Mouse (Mus musculus): ENCODE results near the gene Cbx5. TPM values are rescaled to one million over a fixed set of nuclear protein-coding genes. Genes with fewer than 3 reads are reported as not detected.
"Not testable (repeated sequence)": the region's sequence is repeated elsewhere in the genome, so short reads cannot be mapped to it uniquely, and the experiment has no call there.

Cbx5 gene
- polyA plus RNA-seq, 1 experiment from 2014 or later = 233 TPM

- peaks cover 49% of the 10 kb centered on the region for H3K36me3 ChIP-seq (replicated peaks)
- 88% methylated on average over 28 of the region's 28 CpGs for WGBS
- H3K27me3 ChIP-seq = no peaks in the 10 kb centered on the region
- peak overlapping the region; percentile 50; the same call in 1 of the 2 replicates for H3K27ac ChIP-seq
- H3K9ac ChIP-seq = no peak overlapping the region
- no peak overlapping the region for H3K4me2 ChIP-seq
- peak; percentile 23; the same call in 1 of the 2 replicates for ATAC-seq (ENCODE audit: low FRiP score)
- no peak overlapping the region for H3K4me3 ChIP-seq (replicated peaks)
- no peaks in the 10 kb centered on the region for H3K9me3 ChIP-seq
- H3K4me1 ChIP-seq = peaks cover 18% of the 10 kb centered on the region
Measured at GRCm38 (mm10) chr15:103248401-103249313, 9.0 kb upstream of the Cbx5 start.

DNA sequence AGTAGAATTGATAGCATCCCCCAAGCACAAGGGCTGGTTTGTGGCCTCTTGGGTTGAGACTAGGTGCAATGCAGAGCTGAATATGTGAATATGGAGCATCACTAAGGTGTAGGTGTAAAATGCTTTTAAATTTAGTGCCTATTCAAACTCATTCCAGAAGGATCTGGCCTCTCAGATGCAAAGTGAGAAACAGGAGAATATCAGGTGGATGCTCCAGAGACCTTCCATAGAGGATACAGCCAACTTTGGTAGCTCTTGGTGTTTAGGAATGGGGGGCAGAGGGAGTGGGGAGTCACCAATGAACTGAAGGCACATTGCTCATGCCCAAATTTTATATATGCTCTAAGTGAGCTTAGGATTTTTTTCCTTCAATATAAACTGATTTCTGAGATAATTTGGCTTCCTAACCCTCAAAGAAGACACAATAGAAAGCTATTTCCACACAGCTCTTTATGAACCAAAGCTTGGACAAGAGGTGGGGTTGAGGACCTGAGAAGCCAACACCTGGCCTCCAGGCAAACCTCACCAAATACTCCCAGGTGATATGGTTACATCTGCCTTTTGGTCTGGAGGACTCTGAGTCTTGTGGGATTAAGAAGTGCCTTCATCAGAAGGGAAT lies 8.3 kb upstream of the Cbx5 start:
- Histone ChIP-seq H3K27ac (0 out of 2 replicates have a peak overlapping the region, but pooled peaks have one; percentile 42), H3K27me3 (no peaks in the 10 kb centered on the region), H3K36me3 (replicated peaks) (peaks cover 57% of the 10 kb centered on the region), H3K4me3 (replicated peaks) (no peak overlapping the region), H3K4me1 (peaks cover 26% of the 10 kb centered on the region), H3K4me2 (no peak overlapping the region), H3K9ac (no peak overlapping the region), H3K9me3 (no peaks in the 10 kb centered on the region)
- no peak for ATAC-seq (ENCODE audit: low FRiP score)

- ATAC-seq (ENCODE audit: low FRiP score) = no peak
- Histone ChIP-seq H3K27me3 (no peaks in the 10 kb centered on the region), H3K4me1 (peaks cover 32% of the 10 kb centered on the region), H3K9ac (no peak overlapping the region), H3K36me3 (replicated peaks) (peaks cover 63% of the 10 kb centered on the region), H3K4me2 (no peak overlapping the region), H3K4me3 (replicated peaks) (no peak overlapping the region), H3K27ac (no peak overlapping the region), H3K9me3 (no peaks in the 10 kb centered on the region)
- 92% methylated on average over 9 of the region's 9 CpGs for WGBS
Measured at GRCm38 (mm10) chr15:103247078-103247781, 7.6 kb upstream of the Cbx5 start.

DNA sequence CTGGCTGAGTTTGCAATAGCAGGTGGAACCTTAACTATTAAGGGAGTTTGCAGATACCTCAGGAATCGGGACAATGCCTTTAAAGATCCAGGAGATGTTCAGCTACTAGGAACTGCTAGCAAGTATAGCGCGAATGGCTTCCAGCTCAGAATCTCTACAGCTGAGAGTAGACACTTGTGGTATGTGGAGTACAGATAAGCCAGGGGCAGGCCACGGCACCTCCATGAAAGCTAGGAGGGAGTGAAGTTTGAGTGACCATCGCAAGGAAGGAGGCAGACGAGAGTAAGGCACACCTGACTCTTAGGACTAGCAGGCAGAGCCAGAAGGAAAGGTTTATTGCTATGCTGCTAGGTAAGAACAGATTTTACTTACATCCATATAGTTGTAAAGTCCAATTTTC lies 6.0 kb upstream of the Cbx5 start:
- H3K36me3 ChIP-seq (replicated peaks) = peaks cover 73% of the 10 kb centered on the region
- no peak for ATAC-seq (ENCODE audit: low FRiP score)
- H3K9me3 ChIP-seq = no peaks in the 10 kb centered on the region
- H3K4me2 ChIP-seq = no peak overlapping the region
- 0 out of 2 replicates have a peak overlapping the region, but pooled peaks have one; percentile 1 for H3K9ac ChIP-seq
- no peak overlapping the region for H3K27ac ChIP-seq
- WGBS = 80% methylated on average over 6 of the region's 6 CpGs
- no peaks in the 10 kb centered on the region for H3K27me3 ChIP-seq
- peaks cover 39% of the 10 kb centered on the region for H3K4me1 ChIP-seq
- H3K4me3 ChIP-seq (replicated peaks) = no peak overlapping the region

- H3K27me3 ChIP-seq = no peaks in the 10 kb centered on the region
- H3K4me3 ChIP-seq (replicated peaks) = peak overlapping the region; percentile 62
- no peak for ATAC-seq (ENCODE audit: low FRiP score)
- H3K9me3 ChIP-seq = no peaks in the 10 kb centered on the region
- H3K36me3 ChIP-seq (replicated peaks) = peaks cover 57% of the 10 kb centered on the region
- 0 out of 2 replicates have a peak overlapping the region, but pooled peaks have one; percentile 31 for H3K27ac ChIP-seq
- WGBS = 80% methylated on average over 8 of the region's 8 CpGs
- H3K4me2 ChIP-seq = peak overlapping the region; percentile 92
- peaks cover 43% of the 10 kb centered on the region for H3K4me1 ChIP-seq
- H3K9ac ChIP-seq = peak overlapping the region; percentile 78
Measured at GRCm38 (mm10) chr15:103242885-103243284, 3.3 kb upstream of the Cbx5 start.

DNA sequence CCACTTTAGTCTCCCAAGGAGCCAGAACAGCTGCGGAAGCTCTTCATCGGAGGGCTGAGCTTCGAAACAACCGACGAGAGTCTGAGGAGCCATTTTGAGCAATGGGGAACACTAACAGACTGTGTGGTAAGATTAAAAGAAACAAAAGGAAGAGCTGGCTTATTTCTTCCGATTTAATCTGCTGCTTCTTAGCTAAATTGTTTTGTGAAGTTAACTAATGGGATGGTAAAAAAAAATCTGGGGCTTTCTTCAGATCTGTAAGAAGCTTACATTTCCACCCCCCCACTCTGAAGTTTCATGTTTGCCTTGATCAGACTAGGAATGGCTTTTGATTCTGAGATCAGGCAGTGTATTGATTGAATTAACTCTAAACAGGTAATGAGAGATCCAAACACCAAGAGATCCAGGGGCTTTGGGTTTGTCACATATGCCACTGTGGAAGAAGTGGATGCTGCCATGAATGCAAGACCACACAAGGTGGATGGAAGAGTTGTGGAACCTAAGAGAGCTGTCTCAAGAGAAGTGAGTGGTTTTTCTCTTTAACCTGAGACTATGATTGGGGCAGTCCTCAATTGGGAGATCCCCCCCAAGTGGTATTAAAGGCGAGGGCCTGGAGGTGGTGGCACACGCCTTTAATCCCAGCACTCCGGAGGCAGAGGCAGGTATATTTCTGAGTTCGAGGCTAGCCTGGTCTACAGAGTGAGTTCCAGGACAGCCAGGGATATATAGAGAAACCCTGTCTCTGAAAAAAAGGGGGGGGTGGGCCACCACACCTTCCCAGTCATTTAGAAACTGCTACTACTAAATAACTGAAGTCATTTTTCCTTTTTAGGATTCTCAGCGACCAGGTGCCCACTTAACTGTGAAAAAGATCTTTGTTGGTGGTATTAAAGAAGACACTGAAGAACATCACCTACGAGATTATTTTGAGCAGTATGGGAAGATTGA lies 1.7 kb upstream of the Cbx5 start:
- H3K27me3 ChIP-seq; H3K9me3 ChIP-seq; ATAC-seq (ENCODE audit: low FRiP score): not testable (repeated sequence)
- 11% methylated on average over 12 of the region's 12 CpGs for WGBS
- H3K4me3 ChIP-seq (replicated peaks) = peak overlapping the region; percentile 62
- peak overlapping the region; percentile 96 for H3K27ac ChIP-seq
- H3K36me3 ChIP-seq (replicated peaks) = peaks cover 42% of the 10 kb centered on the region
- H3K4me2 ChIP-seq = peak overlapping the region; percentile 92
- peaks cover 47% of the 10 kb centered on the region for H3K4me1 ChIP-seq
- H3K9ac ChIP-seq = peak overlapping the region; percentile 78

DNA sequence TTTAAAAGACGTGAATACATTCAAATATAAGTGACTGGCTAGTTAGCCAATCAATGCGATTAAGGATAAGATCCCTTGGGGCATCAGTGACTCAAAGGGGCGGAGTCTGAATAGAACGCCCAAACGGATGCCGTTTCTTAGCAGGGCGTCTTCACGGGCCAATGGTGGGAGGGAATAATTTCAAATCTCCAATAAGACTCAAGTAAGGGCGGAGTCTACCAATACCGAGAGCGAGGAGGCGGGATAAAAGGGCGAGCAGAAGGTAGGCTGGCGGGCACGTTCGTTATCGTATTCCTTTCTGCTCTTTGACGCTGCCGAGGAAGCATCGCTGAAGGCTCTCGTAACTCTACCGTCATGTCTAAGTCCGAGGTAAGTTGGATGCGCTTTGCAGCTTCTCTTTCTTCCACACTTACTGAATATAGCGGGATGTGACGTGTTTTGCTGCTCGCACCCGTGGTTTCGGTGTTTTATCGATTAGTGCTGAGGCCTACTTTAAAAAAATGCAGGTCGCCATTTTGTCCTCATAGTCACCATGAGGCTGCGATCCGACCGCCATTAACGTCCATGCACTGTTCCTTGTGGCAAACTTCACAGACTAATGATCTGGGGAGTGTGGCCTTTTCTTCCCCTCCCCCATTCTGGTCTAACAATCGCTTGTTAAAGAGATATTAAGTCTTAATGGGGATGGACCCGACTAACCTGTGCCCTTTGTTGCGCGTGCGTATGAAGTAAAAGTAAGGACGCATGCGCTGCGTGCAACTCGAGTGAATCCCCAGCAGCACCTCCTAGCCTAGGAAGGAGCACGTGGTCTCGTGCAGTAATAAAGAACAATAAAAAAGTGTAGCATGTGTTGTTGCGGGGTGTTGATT lies 778 bp upstream of the Cbx5 start, which contains the start of gene Hnrnpa1:
Gene Hnrnpa1 (plus strand): TSS at position 273 of the 869 bp plus-strand sequence.
- under 1% methylated on average over 47 of the region's 47 CpGs for WGBS
- peaks cover 41% of the 10 kb centered on the region for H3K36me3 ChIP-seq (replicated peaks)
- H3K4me2 ChIP-seq = peak within 1 kb of the TSS; percentile 92
- ATAC-seq (ENCODE audit: low FRiP score) = peak; percentile 91
- peak within 1 kb of the TSS; percentile 62 for H3K4me3 ChIP-seq (replicated peaks)
- H3K9ac ChIP-seq = peak within 1 kb of the TSS; percentile 78
- no peaks in the 10 kb centered on the region for H3K27me3 ChIP-seq
- peaks cover 44% of the 10 kb centered on the region for H3K4me1 ChIP-seq
- H3K9me3 ChIP-seq = no peaks in the 10 kb centered on the region
- peak within 1 kb of the TSS; percentile 96 for H3K27ac ChIP-seq

GRCm38 (mm10) chr15:103239130-103239684 lies 409 bp downstream of the Cbx5 start:
- Histone ChIP-seq H3K4me3 (replicated peaks) (peak overlapping the region; percentile 62), H3K9me3 (no peaks in the 10 kb centered on the region), H3K27me3 (no peaks in the 10 kb centered on the region), H3K4me2 (peak overlapping the region; percentile 67), H3K9ac (peak overlapping the region; percentile 60), H3K4me1 (peaks cover 39% of the 10 kb centered on the region), H3K36me3 (replicated peaks) (peaks cover 47% of the 10 kb centered on the region), H3K27ac (peak overlapping the region; percentile 96)
- under 1% methylated on average over 26 of the region's 26 CpGs for WGBS
- peak; percentile 89 for ATAC-seq (ENCODE audit: low FRiP score)

- no peak for ATAC-seq (ENCODE audit: low FRiP score)
- Histone ChIP-seq H3K9me3 (no peaks in the 10 kb centered on the region), H3K4me1 (peaks cover 21% of the 10 kb centered on the region), H3K9ac (no peak overlapping the region), H3K36me3 (replicated peaks) (peaks cover 29% of the 10 kb centered on the region), H3K4me2 (peak overlapping the region; percentile 27; the same call in 1 of the 2 replicates), H3K27me3 (no peaks in the 10 kb centered on the region), H3K27ac (no peak overlapping the region), H3K4me3 (replicated peaks) (no peak overlapping the region)
- 94% methylated on average over 7 of the region's 7 CpGs for WGBS
Measured at GRCm38 (mm10) chr15:103237295-103237694, 2.3 kb downstream of the Cbx5 start.

- peaks cover 7% of the 10 kb centered on the region for H3K4me1 ChIP-seq
- no peak overlapping the region for H3K4me3 ChIP-seq (replicated peaks)
- H3K36me3 ChIP-seq (replicated peaks) = peaks cover 19% of the 10 kb centered on the region
- no peak overlapping the region for H3K27ac ChIP-seq
- H3K4me2 ChIP-seq = no peak overlapping the region
- no peak for ATAC-seq (ENCODE audit: low FRiP score)
- WGBS = 89% methylated on average over 2 of the region's 2 CpGs
- no peaks in the 10 kb centered on the region for H3K27me3 ChIP-seq
- no peak overlapping the region for H3K9ac ChIP-seq
- no peaks in the 10 kb centered on the region for H3K9me3 ChIP-seq
Measured at GRCm38 (mm10) chr15:103233119-103233518, 6.5 kb downstream of the Cbx5 start.
